Mouse (Mus musculus): ENCODE measurements around the gene Jmjd8. TPM values are rescaled to one million over a fixed set of nuclear protein-coding genes. Genes with fewer than 3 reads are reported as not detected.

Gene Jmjd8
- polyA plus RNA-seq, 1 experiment from 2014 or later = 50.1 TPM

DNA sequence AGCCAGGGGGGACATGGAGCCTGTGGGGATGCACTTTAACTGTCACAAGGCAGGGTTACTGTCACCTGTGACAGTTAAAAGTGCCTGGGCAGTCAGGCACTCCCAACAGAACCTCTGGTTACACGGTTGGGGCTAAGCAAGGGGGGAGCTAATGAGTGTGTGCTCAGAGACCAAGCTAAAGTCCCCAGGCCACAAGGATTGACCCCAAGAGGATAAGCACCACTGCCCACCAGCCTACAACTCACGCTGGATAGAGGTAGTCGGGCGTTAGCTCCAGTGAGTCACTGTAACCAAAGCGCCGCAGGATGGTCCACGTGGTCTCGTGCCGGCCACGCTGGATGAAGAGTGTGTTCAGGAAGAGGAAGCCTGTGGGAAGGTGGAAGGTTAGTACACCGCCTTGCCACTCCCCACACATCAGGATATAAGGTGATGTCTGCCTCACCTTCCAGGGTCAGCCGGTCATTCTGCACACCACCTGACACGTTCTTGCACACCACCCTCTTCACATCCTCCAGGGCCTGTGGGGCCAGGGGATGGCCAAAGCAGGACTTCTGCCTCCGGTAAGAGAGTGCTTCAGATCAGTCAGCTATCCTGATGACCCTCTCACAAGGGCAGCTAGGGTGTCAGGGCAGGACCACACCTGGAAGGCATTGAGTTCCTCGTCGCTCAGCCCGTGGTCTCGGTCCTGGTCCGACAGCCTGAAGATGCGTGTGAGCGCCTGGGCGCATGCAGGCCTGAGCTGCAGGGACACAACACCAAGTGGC, 12.6 kb downstream of the Jmjd8 start, which contains the start of gene Gm20683:
TSS of gene Gm20683 (minus strand) at position 647 of the 764 bp plus-strand sequence.
- Histone ChIP-seq H3K27me3 (replicated peaks; ENCODE audit: control insufficient read depth, insufficient read depth, low read length) (no peaks in the 10 kb centered on the region), H3K27ac (ENCODE audit: low read length) (no peak within 1 kb of the TSS), H3K4me3 (ENCODE audit: low read length) (no peak within 1 kb of the TSS), H3K36me3 (ENCODE audit: control insufficient read depth, insufficient read depth, low read length) (peaks cover 19% of the 10 kb centered on the region; the same call in 1 of the 2 replicates), H3K9ac (ENCODE audit: low read depth, low read length) (no peak within 1 kb of the TSS), H3K9me3 (ENCODE audit: control insufficient read depth, low read length) (no peaks in the 10 kb centered on the region), H3K4me1 (ENCODE audit: control insufficient read depth, insufficient read depth, low read length) (peaks cover 27% of the 10 kb centered on the region), H3K4me2 (ENCODE audit: low read depth, low read length) (no peak within 1 kb of the TSS)
- no peak for ATAC-seq
- WGBS = 94% methylated on average over 22 of the region's 22 CpGs

DNA sequence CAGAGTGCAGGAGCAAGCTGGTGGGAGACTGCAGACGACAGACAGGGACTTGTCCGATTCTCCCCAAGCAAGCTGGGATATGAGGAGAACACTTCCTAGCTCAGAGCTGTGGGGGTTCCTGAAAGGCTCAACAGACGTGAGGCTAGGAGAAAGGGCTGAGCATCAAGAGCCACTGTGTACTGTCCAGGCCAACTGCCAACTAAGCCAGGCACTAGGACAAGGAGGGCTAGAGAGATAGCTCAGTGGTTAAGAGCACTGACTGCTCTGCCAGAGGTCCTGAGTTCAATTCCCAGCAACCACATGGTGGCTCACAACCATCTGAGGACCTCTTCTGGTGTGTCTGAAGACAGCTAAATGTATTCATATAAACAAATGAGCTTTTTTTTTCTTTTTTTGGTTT, 13.8 kb downstream of the Jmjd8 start:
- Histone ChIP-seq H3K27me3 (replicated peaks; ENCODE audit: control insufficient read depth, insufficient read depth, low read length) (no peaks in the 10 kb centered on the region), H3K4me2 (ENCODE audit: low read depth, low read length) (no peak overlapping the region), H3K4me3 (ENCODE audit: low read length) (no peak overlapping the region), H3K36me3 (ENCODE audit: control insufficient read depth, insufficient read depth, low read length) (peaks cover 19% of the 10 kb centered on the region; the same call in 1 of the 2 replicates), H3K9me3 (ENCODE audit: control insufficient read depth, low read length) (no peaks in the 10 kb centered on the region), H3K4me1 (ENCODE audit: control insufficient read depth, insufficient read depth, low read length) (peaks cover 15% of the 10 kb centered on the region), H3K27ac (ENCODE audit: low read length) (no peak overlapping the region), H3K9ac (ENCODE audit: low read depth, low read length) (no peak overlapping the region)
- 85% methylated on average over 3 of the region's 3 CpGs for WGBS
- no peak for ATAC-seq

DNA sequence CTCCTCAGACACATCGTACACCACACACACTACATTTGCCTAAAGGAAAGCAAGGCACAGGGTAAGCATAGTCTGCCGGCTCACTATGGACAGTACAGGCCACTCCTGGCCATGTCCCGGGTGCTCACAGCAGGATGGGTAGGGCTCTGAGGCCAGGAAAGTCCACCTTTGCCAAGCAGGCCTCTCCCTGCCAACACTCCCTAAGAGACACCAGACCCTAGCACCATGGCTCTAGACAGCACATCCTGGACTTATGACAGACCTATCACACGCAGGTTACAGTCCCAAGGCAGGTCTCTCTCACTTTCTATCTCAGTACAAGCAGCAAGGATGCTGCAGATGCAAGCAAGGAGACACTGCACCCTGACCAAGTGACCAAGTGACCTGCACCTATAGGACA, 14.5 kb downstream of the Jmjd8 start:
- Histone ChIP-seq H3K9ac (ENCODE audit: low read depth, low read length) (peak overlapping the region; percentile 93), H3K4me3 (ENCODE audit: low read length) (peak overlapping the region; percentile 85), H3K4me1 (ENCODE audit: control insufficient read depth, insufficient read depth, low read length) (peaks cover 13% of the 10 kb centered on the region), H3K4me2 (ENCODE audit: low read depth, low read length) (peak overlapping the region; percentile 79), H3K9me3 (ENCODE audit: control insufficient read depth, low read length) (no peaks in the 10 kb centered on the region), H3K27me3 (replicated peaks; ENCODE audit: control insufficient read depth, insufficient read depth, low read length) (no peaks in the 10 kb centered on the region), H3K36me3 (ENCODE audit: control insufficient read depth, insufficient read depth, low read length) (peaks cover 19% of the 10 kb centered on the region; the same call in 1 of the 2 replicates), H3K27ac (ENCODE audit: low read length) (no peak overlapping the region)
- no peak for ATAC-seq
- WGBS = 92% methylated on average over 4 of the region's 4 CpGs

DNA sequence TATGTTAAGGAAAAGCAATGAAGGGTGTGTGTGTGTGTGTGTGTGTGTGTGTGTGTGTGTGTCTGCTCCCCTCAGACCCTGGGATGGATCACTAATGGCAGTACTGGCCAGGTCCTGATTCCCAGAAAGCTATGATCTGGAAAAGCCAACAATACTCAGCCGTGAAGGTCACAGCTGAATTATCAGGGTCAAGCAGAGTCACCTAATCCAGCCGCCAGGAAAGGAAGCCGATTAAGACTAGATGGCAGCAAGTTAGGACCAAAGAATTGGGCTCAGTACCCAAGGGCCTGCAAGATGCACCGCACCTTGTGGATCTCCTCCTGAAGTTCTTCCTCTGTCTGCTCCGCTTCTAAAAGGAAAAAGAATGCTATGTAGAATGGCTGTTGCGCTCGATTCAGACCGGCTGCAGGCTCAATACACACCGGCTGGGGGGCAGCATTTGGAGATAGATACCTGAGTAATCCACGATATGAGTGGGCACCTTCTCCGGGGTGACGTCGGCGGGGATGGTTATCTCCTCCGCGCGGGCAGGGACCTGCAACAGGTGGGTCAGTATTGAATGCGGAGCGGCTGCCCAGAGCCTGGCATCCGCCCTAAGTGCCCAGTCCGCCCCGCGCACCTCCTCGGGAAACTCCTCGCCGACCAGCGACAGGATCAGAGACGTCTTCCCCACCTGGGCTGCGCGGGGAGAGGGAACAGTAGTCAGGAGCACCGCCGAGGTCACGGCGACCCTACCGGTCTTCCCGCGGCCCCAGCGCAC, 15.1 kb downstream of the Jmjd8 start:
- ATAC-seq = peak; percentile 57
- WGBS = 2% methylated on average over 38 of the region's 38 CpGs
- peak overlapping the region; percentile 79 for H3K4me2 ChIP-seq (ENCODE audit: low read depth, low read length)

DNA sequence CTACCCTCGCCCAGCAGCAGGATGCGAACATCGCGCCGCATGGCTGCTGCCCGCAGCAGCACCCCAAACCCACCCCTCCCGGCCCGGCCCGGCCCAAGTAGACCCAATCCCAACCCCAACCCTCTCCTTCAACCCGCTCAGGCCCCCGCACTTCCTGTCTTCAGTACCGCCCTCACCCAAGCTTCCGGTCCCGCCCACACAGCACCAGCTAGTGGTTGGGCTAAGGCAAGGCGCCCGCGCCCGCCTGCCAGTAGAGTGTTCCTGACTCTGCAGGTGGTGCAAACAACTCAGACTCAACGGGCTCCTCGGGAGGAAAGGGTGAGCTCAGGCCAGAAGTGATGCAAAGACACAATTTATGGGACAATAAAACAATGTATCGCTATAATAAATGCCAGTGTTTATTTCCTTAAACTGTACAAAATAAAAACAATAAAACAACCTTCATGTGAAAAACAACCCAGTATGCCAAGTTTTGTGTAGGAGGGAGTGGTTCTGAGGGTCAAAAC, 15.8 kb downstream of the Jmjd8 start, which contains the start of gene Rhot2:
TSS of gene Rhot2 (minus strand) at position 456 of the 506 bp plus-strand sequence.
- H3K9me3 ChIP-seq (ENCODE audit: control insufficient read depth, low read length) = no peaks in the 10 kb centered on the region
- H3K4me3 ChIP-seq (ENCODE audit: low read length) = peak within 1 kb of the TSS; percentile 85
- no peaks in the 10 kb centered on the region for H3K27me3 ChIP-seq (replicated peaks; ENCODE audit: control insufficient read depth, insufficient read depth, low read length)
- H3K4me1 ChIP-seq (ENCODE audit: control insufficient read depth, insufficient read depth, low read length) = peaks cover 13% of the 10 kb centered on the region
- peak within 1 kb of the TSS; percentile 93 for H3K9ac ChIP-seq (ENCODE audit: low read depth, low read length)
- H3K27ac ChIP-seq (ENCODE audit: low read length) = peak within 1 kb of the TSS; percentile 86
- under 1% methylated on average over 21 of the region's 21 CpGs for WGBS
- H3K4me2 ChIP-seq (ENCODE audit: low read depth, low read length) = peak within 1 kb of the TSS; percentile 79
- ATAC-seq = peak; percentile 97
- peaks cover 14% of the 10 kb centered on the region; the same call in 1 of the 2 replicates for H3K36me3 ChIP-seq (ENCODE audit: control insufficient read depth, insufficient read depth, low read length)

More for the DNA sequence above, 15.1 kb downstream of the Jmjd8 start:
- Histone ChIP-seq H3K27ac (ENCODE audit: low read length) (peak overlapping the region; percentile 86), H3K4me1 (ENCODE audit: control insufficient read depth, insufficient read depth, low read length) (peaks cover 13% of the 10 kb centered on the region), H3K9ac (ENCODE audit: low read depth, low read length) (peak overlapping the region; percentile 93), H3K36me3 (ENCODE audit: control insufficient read depth, insufficient read depth, low read length) (peaks cover 19% of the 10 kb centered on the region; the same call in 1 of the 2 replicates), H3K9me3 (ENCODE audit: control insufficient read depth, low read length) (no peaks in the 10 kb centered on the region), H3K4me3 (ENCODE audit: low read length) (peak overlapping the region; percentile 85), H3K27me3 (replicated peaks; ENCODE audit: control insufficient read depth, insufficient read depth, low read length) (no peaks in the 10 kb centered on the region)

DNA sequence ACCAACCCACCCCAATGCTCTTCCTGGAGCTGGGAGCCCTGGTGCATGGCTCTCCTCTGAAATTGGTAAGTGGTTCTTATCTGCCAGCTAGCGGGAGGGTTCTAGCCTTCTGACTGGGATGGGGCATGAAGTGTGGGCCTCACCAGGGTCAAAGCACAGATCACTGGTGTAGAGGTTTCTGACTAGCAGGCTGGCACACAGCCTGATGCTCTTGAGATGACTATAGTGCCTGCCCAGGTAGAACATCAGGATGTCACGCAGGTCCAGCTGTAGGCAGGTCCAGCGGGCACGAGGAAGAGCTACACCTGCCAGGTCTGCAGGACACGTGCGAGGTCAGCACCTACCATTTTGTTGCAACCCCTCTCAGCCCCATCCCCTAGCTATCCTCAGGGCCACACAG, 31.6 kb downstream of the Jmjd8 start:
- Histone ChIP-seq H3K4me3 (ENCODE audit: low read length) (0 out of 2 replicates have a peak overlapping the region, but pooled peaks have one; percentile 75), H3K4me2 (ENCODE audit: low read depth, low read length) (0 out of 2 replicates have a peak overlapping the region, but pooled peaks have one; percentile 96), H3K27ac (ENCODE audit: low read length) (no peak overlapping the region), H3K4me1 (ENCODE audit: control insufficient read depth, insufficient read depth, low read length) (peaks cover 21% of the 10 kb centered on the region), H3K9me3 (ENCODE audit: control insufficient read depth, low read length) (no peaks in the 10 kb centered on the region), H3K27me3 (replicated peaks; ENCODE audit: control insufficient read depth, insufficient read depth, low read length) (no peaks in the 10 kb centered on the region), H3K9ac (ENCODE audit: low read depth, low read length) (peak overlapping the region; percentile 86), H3K36me3 (ENCODE audit: control insufficient read depth, insufficient read depth, low read length) (no peaks in the 10 kb centered on the region)
- no peak for ATAC-seq
- 87% methylated on average over 6 of the region's 6 CpGs for WGBS

DNA sequence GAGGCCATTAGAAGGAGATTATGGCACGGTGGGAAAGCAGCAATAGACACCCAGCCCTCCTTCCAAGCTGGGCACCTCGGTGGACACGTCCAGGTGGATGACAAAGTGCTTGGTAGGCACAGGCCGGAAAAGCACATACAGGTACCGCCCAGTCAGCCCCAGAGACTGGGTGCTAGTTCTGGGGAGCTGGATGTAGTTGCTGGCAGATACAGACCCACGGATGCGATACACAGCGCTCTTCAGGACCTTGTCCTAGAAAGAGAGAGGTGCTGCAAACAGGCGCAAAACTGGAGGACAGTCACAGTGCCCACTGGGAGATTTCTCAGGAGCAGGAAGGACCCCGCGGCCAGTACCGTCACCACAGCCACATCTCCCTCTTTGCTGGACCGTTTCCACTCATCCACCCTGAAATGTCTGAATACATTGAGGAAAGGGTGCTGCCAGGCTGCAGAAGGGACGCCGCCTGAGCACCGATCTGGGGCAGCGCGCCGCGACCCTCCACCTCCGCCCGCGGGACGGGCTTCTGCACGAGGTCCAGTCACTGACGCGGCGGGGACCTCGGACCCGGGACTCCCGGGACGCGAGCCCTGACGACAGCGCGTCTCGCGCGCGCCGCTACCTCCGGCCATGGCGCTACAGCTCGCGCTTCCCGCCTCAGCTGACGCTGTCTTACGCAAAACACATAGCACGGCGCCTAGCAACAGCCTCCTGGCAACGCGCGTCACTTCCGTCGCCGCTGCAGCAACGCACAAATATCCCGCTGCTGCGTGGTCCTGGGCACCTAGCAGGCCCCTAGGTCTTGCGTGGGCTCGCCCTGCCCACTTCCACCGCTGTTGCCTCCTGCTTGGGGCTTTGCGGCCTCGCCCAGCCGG, 32.4 kb downstream of the Jmjd8 start, which contains the start of gene Wdr90:
TSS of gene Wdr90 (minus strand) at position 670 of the 872 bp plus-strand sequence.
- Histone ChIP-seq H3K4me3 (ENCODE audit: low read length) (peak within 1 kb of the TSS; percentile 75), H3K9me3 (ENCODE audit: control insufficient read depth, low read length) (no peaks in the 10 kb centered on the region), H3K4me1 (ENCODE audit: control insufficient read depth, insufficient read depth, low read length) (peaks cover 24% of the 10 kb centered on the region), H3K36me3 (ENCODE audit: control insufficient read depth, insufficient read depth, low read length) (no peaks in the 10 kb centered on the region), H3K9ac (ENCODE audit: low read depth, low read length) (peak within 1 kb of the TSS; percentile 86), H3K27me3 (replicated peaks; ENCODE audit: control insufficient read depth, insufficient read depth, low read length) (no peaks in the 10 kb centered on the region), H3K4me2 (ENCODE audit: low read depth, low read length) (peak within 1 kb of the TSS; percentile 96), H3K27ac (ENCODE audit: low read length) (peak within 1 kb of the TSS; percentile 78)
- WGBS = 2% methylated on average over 65 of the region's 65 CpGs
- peak; percentile 92 for ATAC-seq

DNA sequence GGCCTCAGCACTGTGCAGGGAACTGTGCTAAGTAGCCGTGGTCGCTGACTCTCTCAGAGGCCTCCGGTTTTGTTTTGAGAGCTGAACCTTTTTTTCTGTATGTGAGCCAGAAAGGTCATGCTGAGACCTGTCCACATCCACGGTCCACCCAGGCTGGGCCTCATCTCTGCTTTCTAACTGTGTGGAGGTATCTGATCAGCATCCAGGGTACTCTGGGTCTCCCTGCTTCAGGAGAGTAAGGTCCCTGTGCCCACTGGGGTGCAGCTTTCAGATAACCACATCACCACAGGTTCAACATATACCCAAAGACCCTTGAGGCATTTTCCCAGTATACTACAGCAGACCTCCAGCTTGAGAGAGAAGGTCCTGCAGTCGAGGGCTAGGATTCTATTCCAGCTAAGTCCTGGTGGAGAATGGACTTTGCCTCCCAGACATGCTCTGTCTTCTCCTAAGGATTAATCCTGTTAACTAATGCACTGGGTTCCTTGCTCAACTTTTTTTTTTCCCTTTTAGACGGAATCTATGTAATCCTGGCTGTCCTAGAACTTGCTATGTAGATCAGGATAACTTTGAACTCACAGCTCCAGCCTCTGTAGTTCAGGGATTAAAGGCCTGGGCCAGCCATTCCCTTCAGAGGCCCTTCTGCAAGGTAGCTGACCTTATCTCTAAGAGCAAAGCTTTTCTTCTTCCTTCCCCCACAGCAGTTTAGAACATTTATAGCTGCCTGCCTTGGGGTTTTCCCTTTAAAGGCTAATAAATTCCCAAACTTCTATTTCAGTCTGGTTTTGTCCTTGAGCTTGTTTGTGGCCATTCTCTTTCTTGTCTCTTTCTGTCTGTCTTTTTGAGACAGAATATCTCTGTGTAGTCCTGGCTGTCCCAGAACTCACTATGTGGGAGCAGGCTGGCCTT, 33.3 kb downstream of the Jmjd8 start:
- Histone ChIP-seq H3K27me3 (replicated peaks; ENCODE audit: control insufficient read depth, insufficient read depth, low read length) (no peaks in the 10 kb centered on the region), H3K27ac (ENCODE audit: low read length) (peak overlapping the region; percentile 78), H3K4me1 (ENCODE audit: control insufficient read depth, insufficient read depth, low read length) (peaks cover 27% of the 10 kb centered on the region), H3K9ac (ENCODE audit: low read depth, low read length) (peak overlapping the region; percentile 86), H3K4me2 (ENCODE audit: low read depth, low read length) (peak overlapping the region; percentile 96), H3K36me3 (ENCODE audit: control insufficient read depth, insufficient read depth, low read length) (no peaks in the 10 kb centered on the region), H3K4me3 (ENCODE audit: low read length) (peak overlapping the region; percentile 75), H3K9me3 (ENCODE audit: control insufficient read depth, low read length) (no peaks in the 10 kb centered on the region)
- ATAC-seq = no peak; the same call in 1 of the 2 replicates
- 11% methylated on average over 6 of the region's 6 CpGs for WGBS
